Mouse (Mus musculus) lung, adult 2 months (tissue): ENCODE data around the gene Fut8.
"Not testable (repeated sequence)": the region's sequence is repeated elsewhere in the genome, so short reads cannot be mapped to it uniquely, and the experiment has no call there.

ENCODE experiments used
- CTCF ChIP-seq: fragments of 200-500 bp; IDR thresholded peaks from 2 replicates; pipeline ENCODE4 v1.5.1; 2011; ENCODE audit warnings: mild to moderate bottlenecking, low read length, control low read depth; ENCODE audit not compliant: insufficient read depth
- POLR2A ChIP-seq: fragments of 200-500 bp; IDR thresholded peaks from 2 replicates; pipeline ENCODE4 v1.6.1; 2011; ENCODE audit warnings: low read depth, mild to moderate bottlenecking, control low read depth, low read length, borderline replicate concordance; ENCODE audit errors: extremely low read depth

DNA sequence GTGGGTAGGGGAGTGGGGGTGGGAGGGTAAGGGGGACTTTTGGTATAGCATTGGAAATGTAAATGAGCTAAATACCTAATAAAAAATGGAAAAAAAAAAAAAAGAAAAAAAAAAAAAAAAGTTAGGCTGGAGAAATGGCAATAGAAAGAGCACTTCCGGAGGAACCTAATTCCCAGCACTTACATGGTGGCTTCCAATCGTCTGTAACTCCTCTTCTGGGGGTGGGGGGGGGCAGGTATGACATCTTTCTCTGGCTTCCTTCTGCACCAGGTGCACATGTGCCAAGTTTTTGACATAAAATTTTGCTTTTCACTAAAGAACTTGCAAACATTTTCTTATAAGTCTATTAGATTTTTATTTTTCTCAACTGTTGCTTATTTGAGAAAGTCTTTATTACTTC lies 53.9 kb downstream of the Fut8 start:
- TF ChIP-seq CTCF, POLR2A: not testable (repeated sequence)
